In the genomic region with DNA sequence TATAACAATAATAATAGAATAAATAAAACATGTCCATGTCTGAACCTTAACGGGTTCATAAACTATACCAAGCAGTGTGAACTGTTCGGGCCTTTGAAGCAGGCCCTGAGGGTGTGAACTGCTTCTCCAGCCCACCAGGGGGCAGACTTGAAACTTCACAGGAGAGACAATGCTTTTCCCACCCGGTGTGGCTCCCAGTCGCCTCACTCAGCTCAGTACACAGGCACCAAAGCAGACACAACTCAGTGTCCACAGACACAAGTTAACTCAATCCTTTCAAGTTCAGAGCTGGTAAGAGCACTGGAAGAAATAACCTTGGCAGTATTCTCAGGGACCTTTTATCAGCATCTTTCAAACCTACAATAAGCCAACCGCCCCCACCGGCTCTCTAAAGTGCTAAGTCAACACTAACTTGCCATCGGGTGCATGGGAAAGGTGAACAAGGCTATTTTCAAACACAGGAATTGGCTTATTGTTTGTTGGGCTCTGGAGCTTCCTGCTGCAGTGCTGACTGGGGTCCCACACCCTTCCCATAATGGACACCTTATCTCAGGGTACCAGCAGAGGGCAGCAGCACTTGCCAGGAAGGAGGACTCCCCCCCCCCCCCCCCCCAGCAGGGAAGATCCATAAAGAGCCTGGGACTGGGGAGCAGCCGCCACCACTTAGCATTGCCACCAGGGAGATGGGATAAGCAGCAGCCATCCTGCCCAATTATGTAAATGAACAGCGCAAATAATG, we compare ENCODE assay signal across 8 mouse cellular contexts. TPM values are rescaled to one million over a fixed set of nuclear protein-coding genes. Genes with fewer than 3 reads are reported as not detected.
A peak's percentile ranks its signal among the peaks of the same experiment; 100 is the strongest.
DNase-seq lines count a peak whose midpoint lies in the region; ATAC-seq and TF ChIP-seq lines count a peak whose summit lies in the region.

No protein-coding gene starts in this region.

- peak; percentile 88 for DNase-seq in kidney, postnatal 10 days
- DNase-seq in neural tube, embryonic 10.5 days (ENCODE audit: extremely low spot score, low spot score): peak; percentile 78
- DNase-seq in stomach, postnatal 0 days (ENCODE audit: low spot score): peak; percentile 79

- no peak overlapping the region for H3K27ac ChIP-seq in bone marrow macrophage, adult 2 months (ENCODE audit: insufficient read depth, low read depth, low read length)
- H3K27ac ChIP-seq in heart, embryonic 14.5 days (replicated peaks in 1 of 2; ENCODE audit: control insufficient read depth in 1 of 2, insufficient read depth in 1 of 2, low read depth in 2 of 2, low read length in 2 of 2): peak overlapping the region in 1 of 2 experiments; percentile 31; a peak in 1 of 4 replicates
- peak overlapping the region; percentile 99 for H3K27ac ChIP-seq in liver, embryonic 12.5 days
- no peak overlapping the region for H3K27ac ChIP-seq in stomach, postnatal 0 days (replicated peaks)

- 31% methylated on average over 9 of the region's 9 CpGs for WGBS in heart, embryonic 14.5 days
- WGBS in liver, embryonic 12.5 days (ENCODE audit: insufficient replicate concordance): 41% methylated on average over 9 of the region's 9 CpGs
- WGBS in stomach, postnatal 0 days: 30% methylated on average over 9 of the region's 9 CpGs

- no peak for TF ChIP-seq EP300 in stomach, postnatal 0 days (optimal IDR thresholded peaks at IDR 0.05)

- no peaks in the 10 kb centered on the region for H3K9me3 ChIP-seq in heart, embryonic 14.5 days (ENCODE audit: control insufficient read depth, low read length)
- H3K9me3 ChIP-seq in liver, embryonic 12.5 days (replicated peaks): no peaks in the 10 kb centered on the region
- no peaks in the 10 kb centered on the region for H3K9me3 ChIP-seq in stomach, postnatal 0 days (ENCODE audit: control insufficient read depth, low read length)

- no peak overlapping the region for H3K9ac ChIP-seq in heart, embryonic 14.5 days (ENCODE audit: low read length)
- H3K9ac ChIP-seq in liver, embryonic 12.5 days: no peak overlapping the region
- no peak overlapping the region for H3K9ac ChIP-seq in stomach, postnatal 0 days (ENCODE audit: low read length)

- H3K4me3 ChIP-seq in bone marrow macrophage, adult 2 months (ENCODE audit: insufficient read depth, low read length): no peak overlapping the region
- no peak overlapping the region for H3K4me3 ChIP-seq in heart, embryonic 14.5 days (ENCODE audit: control insufficient read depth in 1 of 2, insufficient read depth in 1 of 2, low read depth in 1 of 2, low read length in 2 of 2)
- no peak overlapping the region for H3K4me3 ChIP-seq in liver, embryonic 12.5 days
- no peak overlapping the region for H3K4me3 ChIP-seq in stomach, postnatal 0 days (ENCODE audit: low read depth, low read length)

- no peaks in the 10 kb centered on the region for H3K36me3 ChIP-seq in heart, embryonic 14.5 days (ENCODE audit: control insufficient read depth, insufficient read depth, low read length)
- peaks cover 58% of the 10 kb centered on the region for H3K36me3 ChIP-seq in liver, embryonic 12.5 days
- no peaks in the 10 kb centered on the region for H3K36me3 ChIP-seq in stomach, postnatal 0 days (ENCODE audit: control insufficient read depth, insufficient read depth, low read length)

- H3K27me3 ChIP-seq in heart, embryonic 14.5 days (ENCODE audit: control insufficient read depth, insufficient read depth, low read length): peaks cover 64% of the 10 kb centered on the region
- H3K27me3 ChIP-seq in liver, embryonic 12.5 days (replicated peaks): no peaks in the 10 kb centered on the region
- no peaks in the 10 kb centered on the region for H3K27me3 ChIP-seq in stomach, postnatal 0 days (ENCODE audit: control insufficient read depth, insufficient read depth, low read length)

- peak overlapping the region; percentile 42; the same call in 1 of the 2 replicates for H3K4me2 ChIP-seq in heart, embryonic 14.5 days (ENCODE audit: low read length)
- peak overlapping the region; percentile 8; the same call in 1 of the 2 replicates for H3K4me2 ChIP-seq in liver, embryonic 12.5 days
- H3K4me2 ChIP-seq in stomach, postnatal 0 days (replicated peaks; ENCODE audit: low read depth): 0 out of 2 replicates have a peak overlapping the region, but pooled peaks have one; percentile 5

- H3K4me1 ChIP-seq in bone marrow macrophage, adult 2 months (ENCODE audit: control insufficient read depth, insufficient read depth, low read length): peaks cover 3% of the 10 kb centered on the region; the same call in 1 of the 2 replicates
- peaks cover 0 to 2% of the 10 kb centered on the region in 2 experiments; a peak in 1 of 4 replicates for H3K4me1 ChIP-seq in heart, embryonic 14.5 days (ENCODE audit: control insufficient read depth in 2 of 2, insufficient read depth in 2 of 2, low read length in 2 of 2)
- H3K4me1 ChIP-seq in liver, embryonic 12.5 days: peaks cover 51% of the 10 kb centered on the region
- 0 out of 2 replicates have a peak, but pooled peaks cover 2% of the 10 kb centered on the region for H3K4me1 ChIP-seq in stomach, postnatal 0 days (replicated peaks; ENCODE audit: control insufficient read depth, insufficient read depth)

- peak; percentile 88 for ATAC-seq in CD4-positive, CD25-positive, alpha-beta regulatory T cell, adult 4 months
- ATAC-seq in erythroid progenitor cell, adult 5-6 weeks (replicated peaks; ENCODE audit: low FRiP score, poor library complexity, severe bottlenecking): peak; percentile 47
- peak; percentile 55 for ATAC-seq in heart, embryonic 14.5 days (ENCODE audit: insufficient number of reproducible peaks, insufficient read depth, low FRiP score, low read depth)
- ATAC-seq in liver, embryonic 12.5 days: peak; percentile 32
- peak; percentile 79 for ATAC-seq in stomach, postnatal 0 days (ENCODE audit: low FRiP score, low TSS enrichment)

- TF ChIP-seq CTCF in bone marrow macrophage, adult 2 months (IDR thresholded peaks at IDR 0.05; ENCODE audit: low read depth, low read length): peak; percentile 50
- TF ChIP-seq CTCF in stomach, postnatal 0 days (IDR thresholded peaks at IDR 0.05; ENCODE audit: low read depth): peak; percentile 85

- TF ChIP-seq POLR2A in bone marrow macrophage, adult 2 months (IDR thresholded peaks at IDR 0.05; ENCODE audit: borderline replicate concordance, low read depth, low read length): no peak

RNA-seq across cellular contexts. Expression of a gene that starts 44.4 kb away (rescaled TPM):
- polyA plus RNA-seq in CD4-positive, CD25-positive, alpha-beta regulatory T cell, adult 4 months (2017; shearing (Covaris generic)): 100 to 1,000 TPM in 1 of 2 experiments, 10 to 100 TPM in 1; 51.7 to 101 TPM
- 5.4 and 5.8 TPM in 2 replicates for polyA plus RNA-seq in bone marrow macrophage, adult 2 months (2012; ENCODE audit: insufficient read depth, insufficient read length, missing spikeins)
- total RNA-seq in erythroid progenitor cell, adult 5-6 weeks (2015; ENCODE audit: low replicate concordance): 0.42 and 1.4 TPM in 2 replicates
- total RNA-seq in erythroid progenitor cell, adult 5-6 weeks (2017; ENCODE audit: low replicate concordance): 0.26 TPM in 1 of 2 replicates, not detected in the other
- 4.6 TPM in 2 replicates for polyA plus RNA-seq in heart, embryonic 14.5 days (2014; fragmentation: Nextera tagmentation; extraction: Ambion mirVana)
- polyA plus RNA-seq in liver, embryonic 12.5 days (2016; fragmentation: Nextera tagmentation; extraction: Ambion mirVana): 0.04 TPM in 1 of 2 replicates, not detected in the other
- polyA plus RNA-seq in stomach, postnatal 0 days (2015; fragmentation: Nextera tagmentation; extraction: Ambion mirVana): 0.44 and 0.48 TPM in 2 replicates

Comparison
In these comparisons a context has a peak if more than half of its experiments do, and no peak if none do; other contexts are left out.
1. ATAC-seq: peak in every context shown above with its lines; median percentile 88 in CD4-positive, CD25-positive, alpha-beta regulatory T cell, adult 4 months; 79 in stomach, postnatal 0 days; 55 in heart, embryonic 14.5 days; 47 in erythroid progenitor cell, adult 5-6 weeks; 32 in liver, embryonic 12.5 days.